Mouse (Mus musculus): ENCODE data around the gene C130026I21Rik.
"Not testable (repeated sequence)": the region's sequence is repeated elsewhere in the genome, so short reads cannot be mapped to it uniquely, and the experiment has no call there.

Gene C130026I21Rik

GRCm38 (mm10) chr1:85011933-85012332, 258.4 kb downstream of the C130026I21Rik start:
- DNase-seq = not testable (repeated sequence)

GRCm38 (mm10) chr1:85010947-85011346, 259.4 kb downstream of the C130026I21Rik start:
- not testable (repeated sequence) for DNase-seq

- DNase-seq = not testable (repeated sequence)
Observed at GRCm38 (mm10) chr1:85007737-85008136, 262.6 kb downstream of the C130026I21Rik start.

GRCm38 (mm10) chr1:84999241-84999640, 271.1 kb downstream of the C130026I21Rik start:
- not testable (repeated sequence) for DNase-seq

- DNase-seq = not testable (repeated sequence)
Observed at GRCm38 (mm10) chr1:84996305-84996704, 274.1 kb downstream of the C130026I21Rik start.

GRCm38 (mm10) chr1:84994461-84994860, 275.9 kb downstream of the C130026I21Rik start:
- not testable (repeated sequence) for DNase-seq

- DNase-seq = not testable (repeated sequence)
Observed at GRCm38 (mm10) chr1:84993688-84994319, 276.6 kb downstream of the C130026I21Rik start.

GRCm38 (mm10) chr1:84993235-84993634, 277.1 kb downstream of the C130026I21Rik start:
- DNase-seq = not testable (repeated sequence)

- not testable (repeated sequence) for DNase-seq
Observed at GRCm38 (mm10) chr1:84992827-84993226, 277.5 kb downstream of the C130026I21Rik start.

GRCm38 (mm10) chr1:84989044-84989443, 281.3 kb downstream of the C130026I21Rik start:
- DNase-seq = not testable (repeated sequence)

GRCm38 (mm10) chr1:84987729-84988128, 282.6 kb downstream of the C130026I21Rik start:
- not testable (repeated sequence) for DNase-seq

- not testable (repeated sequence) for DNase-seq
Observed at GRCm38 (mm10) chr1:84961779-84962178, 308.6 kb downstream of the C130026I21Rik start.

GRCm38 (mm10) chr1:84957713-84958112, 312.7 kb downstream of the C130026I21Rik start:
- not testable (repeated sequence) for DNase-seq

- DNase-seq = not testable (repeated sequence)
Observed at GRCm38 (mm10) chr1:84956771-84957170, 313.6 kb downstream of the C130026I21Rik start.

GRCm38 (mm10) chr1:84952456-84953181, 317.7 kb downstream of the C130026I21Rik start:
- no peak for DNase-seq

- no peak for DNase-seq
Observed at GRCm38 (mm10) chr1:84951566-84951965, 318.8 kb downstream of the C130026I21Rik start.

- no peak for DNase-seq
Observed at GRCm38 (mm10) chr1:84947390-84947789, 323.0 kb downstream of the C130026I21Rik start.

GRCm38 (mm10) chr1:84945950-84946349, 324.4 kb downstream of the C130026I21Rik start:
- DNase-seq = no peak

GRCm38 (mm10) chr1:84943549-84943948, 326.8 kb downstream of the C130026I21Rik start:
- no peak for DNase-seq

Measured in thymus, postnatal 14 days (tissue).